Mouse (Mus musculus): ENCODE results near the gene Saysd1. TPM values are rescaled to one million over a fixed set of nuclear protein-coding genes. Genes with fewer than 3 reads are reported as not detected.

Gene Saysd1
- total and polyA plus RNA-seq, 3 experiments, result 3.2 to 4.4 TPM; not detected in 1

DNA sequence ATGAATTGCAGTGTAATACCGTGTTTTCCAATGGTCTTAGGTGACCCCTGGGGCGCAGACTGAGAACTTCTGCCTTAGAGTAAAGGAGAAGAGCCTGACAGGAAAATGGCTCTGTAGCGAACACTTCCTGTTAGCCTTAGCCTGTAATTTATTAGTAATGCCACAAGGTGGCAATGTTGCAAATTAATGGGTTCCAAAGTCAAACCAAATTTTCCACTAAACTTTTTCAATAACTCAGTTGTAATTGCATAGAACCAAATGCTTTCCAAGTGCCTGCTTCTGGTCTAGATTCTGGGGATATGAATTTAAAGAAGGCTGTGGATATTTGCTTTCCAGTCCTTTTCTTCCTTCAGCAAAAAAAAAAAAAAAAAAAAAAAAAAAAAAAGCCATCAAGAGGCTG is 26.1 kb downstream of the Saysd1 start:
- H3K4me3 ChIP-seq (ENCODE audit: control insufficient read depth in 1 of 2, insufficient read depth in 1 of 2, low read depth in 2 of 2, low read length in 2 of 2), result no peak overlapping the region
- no peak overlapping the region for H3K9ac ChIP-seq (ENCODE audit: control insufficient read depth, low read depth, low read length, poor library complexity, severe bottlenecking)
- peak; percentile 56 for DNase-seq (ENCODE audit: low read depth, low spot score)

DNA sequence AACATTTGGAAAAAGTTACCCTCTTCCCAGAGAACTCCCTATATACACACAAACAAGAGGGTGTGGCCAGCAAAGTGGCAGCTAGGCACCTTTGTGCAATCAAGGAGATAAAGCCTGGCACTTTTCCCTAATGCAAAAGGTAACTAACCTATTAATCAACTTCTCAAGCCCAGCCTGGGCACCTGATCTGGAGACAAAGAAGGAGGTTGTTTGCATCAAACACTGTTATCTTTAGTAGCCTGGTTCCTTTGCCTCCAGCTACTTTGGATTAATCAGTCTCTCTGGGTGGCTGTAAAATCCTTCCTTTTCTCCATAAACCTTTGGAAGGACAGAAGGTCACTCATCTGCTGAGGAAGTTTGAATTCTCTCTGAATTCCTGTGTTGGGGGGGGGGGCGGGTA is 27.4 kb downstream of the Saysd1 start:
- no peaks in the 10 kb centered on the region for H3K9me3 ChIP-seq (replicated peaks; ENCODE audit: insufficient read depth, low read length)
- no peak for DNase-seq (ENCODE audit: low read depth, low spot score)
- no peaks in the 10 kb centered on the region for H3K79me2 ChIP-seq (ENCODE audit: control insufficient read depth, insufficient read depth, low read length, poor library complexity)
- H3K36me3 ChIP-seq (ENCODE audit: control insufficient read depth in 1 of 2, insufficient read depth in 2 of 2, low read length in 2 of 2), result no peaks in the 10 kb centered on the region
- H3K27ac ChIP-seq (ENCODE audit: control insufficient read depth, low read depth, low read length), result no peak overlapping the region
- no peak for TF ChIP-seq CHD1 (IDR thresholded peaks at IDR 0.05; ENCODE audit: low read depth, low read length)
- no peak overlapping the region for H3K4me3 ChIP-seq (ENCODE audit: control insufficient read depth in 1 of 2, insufficient read depth in 1 of 2, low read depth in 2 of 2, low read length in 2 of 2)
- no peak overlapping the region for H3K9ac ChIP-seq (ENCODE audit: control insufficient read depth, low read depth, low read length, poor library complexity, severe bottlenecking)
- no peaks in the 10 kb centered on the region for H3K4me1 ChIP-seq (ENCODE audit: control insufficient read depth in 1 of 2, insufficient read depth in 2 of 2, low read length in 2 of 2)
- peaks cover 0 to 2% of the 10 kb centered on the region in 2 experiments; a peak in 2 of 4 replicates for H3K27me3 ChIP-seq (ENCODE audit: control insufficient read depth in 1 of 2, insufficient read depth in 2 of 2, low read length in 2 of 2)

More for the DNA sequence above, 26.1 kb downstream of the Saysd1 start:
- no peaks in the 10 kb centered on the region for H3K9me3 ChIP-seq (replicated peaks; ENCODE audit: insufficient read depth, low read length)
- peak; percentile 82 for TF ChIP-seq SMC3 (IDR thresholded peaks at IDR 0.05; ENCODE audit: low read depth, low read length)
- peak; percentile 65 for TF ChIP-seq ZC3H11A (IDR thresholded peaks at IDR 0.05; ENCODE audit: low read depth, low read length)
- no peak for TF ChIP-seq MYC (IDR thresholded peaks at IDR 0.05; ENCODE audit: low read depth, low read length)
- peak; percentile 45; the same call in 1 of the 2 replicates for TF ChIP-seq ELF1 (IDR thresholded peaks at IDR 0.05; ENCODE audit: low read depth, low read length)
- TF ChIP-seq SIN3A (IDR thresholded peaks at IDR 0.05; ENCODE audit: low read length), result no peak
- TF ChIP-seq CTCF (IDR thresholded peaks at IDR 0.05 in 2 of 3, conservative IDR thresholded peaks at IDR 0.05 in 1 of 3; ENCODE audit: control insufficient read depth in 1 of 3, insufficient read depth in 1 of 3, low read depth in 2 of 3, low read length in 3 of 3, poor library complexity in 1 of 3, severe bottlenecking in 1 of 3), result peak; percentile 10 to 77 (median 40); a peak in 5 of 6 replicates
- TF ChIP-seq RAD21 (IDR thresholded peaks at IDR 0.05; ENCODE audit: low read depth, low read length), result peak; percentile 73
- TF ChIP-seq ZNF384 (IDR thresholded peaks at IDR 0.05; ENCODE audit: low read depth, low read length), result peak; percentile 67
- H3K36me3 ChIP-seq (ENCODE audit: control insufficient read depth in 1 of 2, insufficient read depth in 2 of 2, low read length in 2 of 2), result no peaks in the 10 kb centered on the region
- H3K27me3 ChIP-seq (ENCODE audit: control insufficient read depth in 1 of 2, insufficient read depth in 2 of 2, low read length in 2 of 2), result peaks cover 3 to 4% of the 10 kb centered on the region in 2 experiments; a peak in 3 of 4 replicates
- H3K4me1 ChIP-seq (ENCODE audit: control insufficient read depth in 1 of 2, insufficient read depth in 2 of 2, low read length in 2 of 2), result no peaks in the 10 kb centered on the region
- no peaks in the 10 kb centered on the region for H3K79me2 ChIP-seq (ENCODE audit: control insufficient read depth, insufficient read depth, low read length, poor library complexity)
- no peak overlapping the region for H3K27ac ChIP-seq (ENCODE audit: control insufficient read depth, low read depth, low read length)

DNA sequence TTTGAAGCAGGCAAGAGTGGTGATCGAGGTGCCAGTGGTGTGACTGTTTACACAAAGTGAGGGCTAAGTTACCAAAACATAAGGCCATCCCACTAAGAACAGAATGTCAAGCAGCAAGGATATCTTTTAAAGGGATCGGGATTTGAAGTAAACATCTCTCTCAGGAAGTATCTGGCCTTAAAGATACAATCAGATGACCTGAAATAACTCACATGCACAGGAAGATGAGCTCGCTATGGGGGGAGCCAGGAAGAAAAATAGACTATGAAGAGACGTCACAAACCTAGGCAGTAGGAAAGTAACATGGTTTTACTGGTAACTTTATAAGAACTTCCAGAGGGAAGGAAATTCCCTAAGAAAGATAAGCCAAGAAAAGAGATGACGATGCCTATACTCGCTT is 32.1 kb downstream of the Saysd1 start:
- Histone ChIP-seq H3K9ac (ENCODE audit: control insufficient read depth, low read depth, low read length, poor library complexity, severe bottlenecking) (no peak overlapping the region), H3K36me3 (ENCODE audit: control insufficient read depth in 1 of 2, insufficient read depth in 2 of 2, low read length in 2 of 2) (no peaks in the 10 kb centered on the region), H3K79me2 (ENCODE audit: control insufficient read depth, insufficient read depth, low read length, poor library complexity) (no peaks in the 10 kb centered on the region), H3K27me3 (ENCODE audit: control insufficient read depth in 1 of 2, insufficient read depth in 2 of 2, low read length in 2 of 2) (peaks cover 0 to 4% of the 10 kb centered on the region in 2 experiments; a peak in 2 of 4 replicates), H3K4me3 (ENCODE audit: control insufficient read depth in 1 of 2, insufficient read depth in 1 of 2, low read depth in 2 of 2, low read length in 2 of 2) (no peak overlapping the region), H3K27ac (ENCODE audit: control insufficient read depth, low read depth, low read length) (no peak overlapping the region), H3K4me1 (ENCODE audit: control insufficient read depth in 1 of 2, insufficient read depth in 2 of 2, low read length in 2 of 2) (no peaks in the 10 kb centered on the region), H3K9me3 (replicated peaks; ENCODE audit: insufficient read depth, low read length) (no peaks in the 10 kb centered on the region)
- DNase-seq (ENCODE audit: low read depth, low spot score), result no peak
- no peak for TF ChIP-seq GATA1 (IDR thresholded peaks at IDR 0.05; ENCODE audit: low read depth, low read length)
- no peak for TF ChIP-seq EP300 (IDR thresholded peaks at IDR 0.05; ENCODE audit: low read depth in 1 of 2, low read length in 2 of 2)
- TF ChIP-seq USF2 (IDR thresholded peaks at IDR 0.05; ENCODE audit: borderline replicate concordance in 1 of 2, insufficient read depth in 1 of 2, low read depth in 1 of 2, low read length in 2 of 2), result no peak
- TF ChIP-seq GABPA (IDR thresholded peaks at IDR 0.05; ENCODE audit: low read depth, low read length), result no peak
- no peak for TF ChIP-seq HCFC1 (IDR thresholded peaks at IDR 0.05; ENCODE audit: low read depth, low read length)
- TF ChIP-seq TAL1 (IDR thresholded peaks at IDR 0.05; ENCODE audit: low read length), result no peak
- TF ChIP-seq BHLHE40 (IDR thresholded peaks at IDR 0.05; ENCODE audit: borderline replicate concordance, low read depth, low read length), result no peak
- no peak for TF ChIP-seq CHD2 (IDR thresholded peaks at IDR 0.05; ENCODE audit: low read length)
- TF ChIP-seq ZC3H11A (IDR thresholded peaks at IDR 0.05; ENCODE audit: low read depth, low read length), result no peak
- TF ChIP-seq NELFE (IDR thresholded peaks at IDR 0.05; ENCODE audit: low read depth, low read length), result no peak
- TF ChIP-seq TBP (IDR thresholded peaks at IDR 0.05; ENCODE audit: low read depth, low read length), result no peak
- TF ChIP-seq MYC (IDR thresholded peaks at IDR 0.05; ENCODE audit: low read depth, low read length), result no peak
- TF ChIP-seq SIN3A (IDR thresholded peaks at IDR 0.05; ENCODE audit: low read length), result no peak
- no peak for TF ChIP-seq RAD21 (IDR thresholded peaks at IDR 0.05; ENCODE audit: low read depth, low read length)
- no peak for TF ChIP-seq NRF1 (IDR thresholded peaks at IDR 0.05; ENCODE audit: insufficient read depth, low read depth, low read length, poor library complexity, severe bottlenecking)
- no peak for TF ChIP-seq SMC3 (IDR thresholded peaks at IDR 0.05; ENCODE audit: low read depth, low read length)
- no peak for TF ChIP-seq MAZ (IDR thresholded peaks at IDR 0.05; ENCODE audit: low read depth, low read length)
- no peak for TF ChIP-seq ETS1 (IDR thresholded peaks at IDR 0.05; ENCODE audit: low read depth, low read length)
- no peak for TF ChIP-seq POLR2A (IDR thresholded peaks at IDR 0.05; ENCODE audit: control insufficient read depth in 1 of 2, insufficient read depth in 1 of 2, low read depth in 1 of 2, low read length in 2 of 2, poor library complexity in 1 of 2)

Measured in MEL (cell line).